Mouse (Mus musculus): ENCODE measurements around the gene Slc36a4.
A peak's percentile ranks its signal among the peaks of the same experiment; 100 is the strongest.

Slc36a4 gene

DNA sequence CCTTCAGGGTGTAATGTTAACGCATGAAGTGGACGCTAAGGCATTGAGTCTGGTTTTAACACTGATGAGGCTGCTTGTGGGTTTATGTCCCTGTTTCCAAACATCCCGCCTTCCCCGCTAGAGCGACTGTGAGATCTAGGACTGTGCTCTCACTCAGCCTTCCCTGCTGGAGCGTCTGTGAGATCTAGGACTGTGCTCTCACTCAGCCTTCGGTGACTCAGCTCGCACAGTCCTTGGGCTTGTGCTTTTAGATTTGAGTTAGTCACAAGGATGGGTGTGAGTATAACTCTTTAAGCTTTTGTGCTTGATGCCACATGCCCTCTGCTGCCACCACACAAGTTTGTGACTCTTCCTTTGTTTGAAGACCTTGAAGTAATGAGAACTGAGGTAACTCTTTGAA is 17.6 kb downstream of the Slc36a4 start:
- no peak for DNase-seq

DNA sequence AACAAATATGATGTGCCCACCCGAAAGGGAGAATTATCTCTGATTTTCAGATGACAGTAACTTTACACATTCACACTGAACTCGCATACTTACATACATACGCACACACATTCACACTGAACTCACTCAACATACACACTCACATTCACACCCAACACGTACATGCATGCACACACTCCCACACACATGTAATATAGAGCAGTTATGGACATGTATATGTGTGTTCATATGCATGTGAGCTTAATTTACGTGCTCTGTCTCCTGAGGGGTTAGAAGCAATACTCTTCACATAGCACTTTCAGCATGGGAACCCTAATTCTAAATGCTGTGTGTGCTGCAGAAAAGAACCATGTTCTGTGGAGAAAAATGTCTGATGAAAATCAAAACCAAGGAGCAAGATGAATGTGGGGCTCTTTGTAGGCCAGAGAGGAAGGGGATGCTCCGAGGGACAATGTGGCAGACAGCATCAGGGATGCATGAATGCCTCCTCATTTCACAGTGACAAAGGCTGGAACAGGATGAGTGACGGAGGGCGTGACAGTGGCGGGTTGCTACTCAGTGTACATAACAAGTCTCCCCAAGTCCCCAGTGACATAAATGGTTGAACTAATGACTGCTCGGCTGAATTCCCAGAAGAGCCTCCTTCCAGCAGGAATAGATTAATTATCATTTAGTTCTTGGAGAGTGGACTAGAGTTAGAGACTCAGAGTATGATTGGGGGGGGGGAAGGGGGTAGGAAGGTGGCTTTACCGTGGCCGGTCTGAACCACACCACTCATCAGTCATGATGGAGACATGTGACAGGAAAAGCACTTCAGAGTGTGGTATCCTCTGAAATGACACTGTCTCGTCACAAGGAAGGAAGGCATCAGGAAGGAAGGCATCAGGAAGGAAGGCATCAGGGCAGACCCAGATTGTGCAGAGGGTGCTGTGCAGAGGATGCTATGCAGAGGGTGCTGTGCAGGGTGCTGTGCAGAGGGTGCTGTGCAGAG is 22.5 kb downstream of the Slc36a4 start:
- DNase-seq: peak in 1 of 2 experiments; percentile 16

DNA sequence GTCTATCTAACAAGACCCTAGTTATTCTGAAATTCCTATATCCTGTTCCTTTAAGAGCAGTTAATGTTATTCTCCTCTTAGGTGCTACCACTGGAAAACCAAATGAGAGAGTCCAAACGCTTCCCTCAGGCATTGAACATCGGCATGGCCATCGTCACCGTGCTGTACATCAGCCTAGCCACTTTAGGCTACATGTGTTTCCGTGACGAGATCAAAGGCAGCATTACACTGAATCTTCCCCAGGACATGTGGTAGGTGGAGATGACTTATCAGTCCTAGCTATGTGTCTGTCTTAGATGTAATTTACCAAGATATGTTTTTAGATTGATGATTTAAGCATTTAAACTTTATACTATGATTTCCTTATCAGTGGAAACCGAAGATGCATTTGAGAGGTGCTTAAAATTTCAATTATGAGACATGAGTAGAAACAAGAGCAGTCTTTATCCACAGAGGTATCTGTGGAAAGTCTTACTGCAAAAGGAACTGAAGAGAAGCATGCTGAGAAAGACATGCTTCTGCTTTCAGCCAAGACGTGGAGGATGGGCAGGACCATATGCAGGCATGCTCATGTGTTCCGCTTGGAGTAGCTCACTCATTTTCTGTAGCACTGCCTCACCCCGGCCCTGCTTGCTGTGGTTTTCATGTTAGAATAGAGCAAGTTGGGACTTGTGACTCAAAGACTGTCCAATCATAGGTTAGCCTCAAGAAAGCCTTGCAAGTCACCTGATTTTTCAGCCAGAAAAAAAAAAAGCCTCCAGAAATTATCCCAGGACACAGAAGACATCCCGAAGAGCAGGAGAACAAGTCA is 24.7 kb downstream of the Slc36a4 start:
- DNase-seq: no peak

DNA sequence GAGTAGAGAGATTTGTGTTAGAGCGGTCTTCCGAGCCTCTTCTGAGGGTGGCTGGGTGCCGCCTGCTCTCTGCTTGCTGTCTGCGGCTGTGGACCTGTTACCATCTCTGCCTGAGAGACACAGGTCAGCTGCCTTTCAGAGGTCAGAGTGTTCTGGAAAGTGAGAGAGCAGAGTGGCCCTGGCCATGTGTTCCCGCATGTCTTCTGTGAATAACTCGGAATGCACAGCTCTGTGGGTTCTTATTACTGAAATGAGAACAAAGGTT is 25.3 kb downstream of the Slc36a4 start:
- no peak for DNase-seq

DNA sequence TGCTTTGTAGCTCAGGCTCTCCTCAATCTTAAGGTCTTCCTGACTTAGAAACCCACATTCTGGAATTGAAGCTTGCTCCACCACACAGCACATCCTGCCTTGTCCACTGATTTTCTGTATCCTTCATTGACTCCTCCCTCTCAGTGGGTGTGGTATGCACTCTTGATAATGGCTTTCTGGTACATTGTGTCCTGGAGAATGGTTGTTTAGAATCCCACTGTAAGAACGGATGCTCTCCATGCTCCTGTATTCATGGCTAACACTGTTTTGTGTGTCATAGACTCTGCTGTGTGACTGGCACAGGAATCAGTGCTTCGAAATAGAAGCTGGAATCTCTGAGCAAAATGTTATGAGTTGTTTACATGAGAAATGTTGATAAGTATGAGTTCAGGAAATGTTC is 28.0 kb downstream of the Slc36a4 start:
- DNase-seq: peak in 1 of 2 experiments; percentile 44

DNA sequence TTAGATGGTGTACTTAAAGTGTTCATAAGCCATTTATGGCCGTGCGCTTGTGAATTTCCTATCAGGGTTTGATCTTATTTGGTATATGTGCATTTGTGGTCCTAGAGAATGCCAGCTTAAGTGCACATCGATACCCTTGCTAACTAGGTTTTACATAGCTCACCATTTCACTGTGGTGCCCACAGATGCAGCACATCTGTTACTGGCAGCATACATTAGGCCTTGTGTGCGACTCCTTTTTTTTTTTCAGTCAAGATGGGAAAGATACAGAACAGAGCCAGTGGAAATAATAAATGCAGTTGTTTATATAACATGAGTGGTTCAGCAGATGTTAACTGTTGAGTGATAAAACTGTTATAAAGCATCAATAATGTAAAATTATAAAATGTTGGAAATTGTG is 31.9 kb downstream of the Slc36a4 start:
- DNase-seq: no peak

DNA sequence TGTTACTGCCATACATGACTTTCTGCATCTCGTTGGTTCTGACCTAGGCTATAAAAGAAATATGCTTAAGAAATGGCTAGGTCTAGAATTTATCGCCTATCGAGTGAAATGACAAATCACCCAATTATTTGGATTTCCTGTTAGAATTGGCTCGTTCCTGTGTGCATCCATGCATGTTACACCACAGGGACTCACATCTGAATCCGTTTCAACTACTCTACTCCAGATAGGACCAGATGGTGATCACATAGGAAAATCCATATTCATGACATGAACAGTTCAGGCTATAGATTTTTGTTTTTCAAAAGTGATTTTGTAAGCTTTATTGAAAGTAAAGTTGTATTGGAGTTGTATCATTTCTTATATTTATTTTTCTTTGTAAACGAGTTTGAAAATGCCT is 32.4 kb downstream of the Slc36a4 start:
- DNase-seq: no peak

DNA sequence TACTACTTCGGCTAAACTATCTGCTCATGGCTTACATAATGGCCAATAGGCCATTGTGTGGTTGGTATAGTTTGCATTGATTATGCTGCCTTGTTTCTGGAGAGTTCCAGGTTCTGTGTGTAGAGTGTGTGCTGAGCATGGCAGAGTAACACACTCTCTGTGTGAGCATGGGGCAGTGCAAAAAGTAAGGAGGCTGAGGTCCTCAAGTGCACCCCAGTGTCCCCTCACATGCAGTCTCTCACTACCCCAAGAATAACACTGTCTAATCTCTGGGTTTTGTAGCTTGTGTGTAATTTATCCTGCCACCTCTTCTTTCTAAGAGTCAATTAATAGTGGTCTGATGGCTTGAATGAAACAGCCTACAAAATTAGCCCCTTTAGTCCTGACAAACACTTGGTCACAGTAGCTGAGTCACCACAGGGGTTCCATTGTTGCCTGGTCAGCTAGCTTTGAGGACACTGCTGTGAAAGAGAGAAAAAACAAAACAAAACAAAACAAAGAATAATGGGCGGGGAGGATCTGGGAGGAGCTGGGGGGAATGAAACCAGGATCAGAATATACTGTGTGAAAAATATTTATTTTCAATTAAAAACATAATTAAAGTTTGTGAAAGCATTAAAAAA is 36.6 kb downstream of the Slc36a4 start:
- no peak for DNase-seq

DNA sequence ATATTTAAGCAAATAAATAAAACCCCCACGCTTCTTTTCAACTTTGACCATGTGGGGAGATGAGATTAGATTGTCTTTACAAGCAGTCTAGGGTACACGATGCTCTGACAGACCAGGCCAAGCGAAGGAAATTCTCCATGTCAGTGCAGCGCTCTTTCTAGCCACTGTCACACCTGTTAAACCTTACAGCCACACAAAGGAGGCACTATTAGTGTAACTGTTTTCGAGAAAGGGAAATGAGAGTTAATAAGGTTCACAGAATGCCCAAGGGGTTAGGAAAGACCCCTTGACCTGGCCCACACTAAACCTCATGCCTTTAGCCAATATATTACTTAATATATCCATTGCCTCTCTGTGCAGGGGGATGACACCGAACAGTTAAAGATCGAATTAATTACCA is 37.1 kb downstream of the Slc36a4 start:
- DNase-seq: no peak

DNA sequence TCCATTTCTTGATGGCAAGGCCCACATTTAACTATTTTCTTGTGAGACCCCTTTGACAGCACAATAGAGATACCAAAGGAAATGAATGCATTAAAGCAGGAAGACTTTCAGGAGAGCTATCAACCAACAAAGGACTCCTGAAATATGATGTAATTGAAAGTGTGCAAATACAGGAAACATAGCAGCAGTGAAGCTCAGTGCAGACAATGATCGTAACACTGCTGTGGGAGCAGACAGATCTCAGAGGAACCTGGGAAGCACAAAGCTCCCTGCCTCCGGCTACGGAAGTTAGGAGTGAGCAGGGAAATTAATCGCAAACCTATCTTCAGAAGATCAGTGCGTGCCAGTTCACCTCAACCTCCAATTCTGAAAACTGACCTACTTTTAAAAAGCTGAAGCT is 38.8 kb downstream of the Slc36a4 start:
- DNase-seq: no peak

DNA sequence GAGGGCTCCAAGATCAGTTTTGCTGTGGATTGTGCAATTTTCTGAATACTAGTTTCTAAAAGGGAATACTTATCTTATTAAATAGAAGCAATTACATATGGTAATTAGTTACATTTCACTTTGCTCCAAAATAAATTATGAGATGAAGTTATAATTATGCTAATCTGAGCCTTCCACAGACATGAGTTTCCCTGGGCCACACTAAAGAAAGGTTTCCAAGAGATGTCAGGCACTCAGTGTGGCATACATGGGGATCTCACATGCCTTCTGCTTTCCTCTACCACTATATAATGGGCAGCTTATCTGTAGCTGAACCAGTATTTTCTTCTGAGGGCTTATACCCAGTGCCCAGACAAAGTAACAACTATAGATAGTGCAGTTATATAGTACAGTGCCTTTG is 49.8 kb downstream of the Slc36a4 start:
- no peak for DNase-seq

DNA sequence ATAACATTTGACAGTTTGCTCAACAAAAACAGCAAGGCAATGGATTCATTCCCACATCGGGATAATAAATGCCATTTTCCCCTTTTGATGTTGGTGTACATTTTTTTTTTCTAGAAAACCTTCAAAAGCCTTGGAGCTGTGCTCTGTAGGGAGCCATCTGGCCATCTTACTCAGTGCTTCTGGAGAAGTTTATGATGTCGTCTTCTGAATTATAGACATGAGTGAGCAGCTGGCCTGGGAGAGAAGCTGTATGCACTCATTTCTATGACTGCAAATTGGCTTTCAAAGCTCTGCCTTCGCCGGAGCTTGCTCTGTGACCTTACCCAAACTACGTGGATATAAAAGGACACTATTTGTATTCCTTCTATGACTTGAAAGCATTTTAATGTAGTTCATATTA is 56.8 kb downstream of the Slc36a4 start:
- no peak for DNase-seq

DNA sequence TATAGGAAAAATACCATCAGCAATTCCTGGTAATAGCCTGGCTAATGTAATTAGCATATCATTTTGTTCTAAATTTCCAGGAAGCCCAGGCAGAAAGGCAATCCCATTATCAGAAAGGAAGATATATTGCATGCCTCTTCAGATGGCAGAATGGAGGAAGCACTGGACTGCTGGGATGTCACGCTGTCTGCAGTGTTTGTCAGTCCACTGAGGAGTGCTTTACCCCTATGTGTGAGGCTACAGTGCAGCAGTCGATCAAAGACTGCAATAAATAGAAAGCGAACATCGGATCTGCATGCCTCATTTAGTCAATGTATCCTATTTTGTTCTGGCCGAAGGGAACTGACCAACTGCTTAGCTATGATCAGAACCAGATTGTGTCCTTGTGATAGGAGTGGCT is 57.3 kb downstream of the Slc36a4 start:
- DNase-seq: no peak

DNA sequence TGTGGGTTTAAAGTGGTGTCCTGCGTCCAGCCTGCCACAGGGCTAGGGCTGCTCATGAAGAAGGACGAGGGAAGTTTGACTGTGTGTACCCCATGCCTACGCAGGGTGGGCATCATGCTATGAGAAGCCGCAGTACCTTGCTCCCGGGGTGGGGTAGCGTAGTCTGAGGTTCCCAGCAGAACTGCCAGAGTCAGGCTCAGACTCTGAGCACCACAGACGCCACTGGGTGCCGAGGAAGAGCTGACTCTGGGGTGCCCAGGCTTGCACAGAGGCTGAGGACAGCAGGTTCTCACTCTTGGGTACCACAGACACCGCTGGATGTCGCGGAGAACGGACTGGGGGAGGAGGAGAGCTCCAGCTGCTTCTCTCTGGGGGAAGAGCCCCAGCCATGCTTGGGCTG is 63.2 kb downstream of the Slc36a4 start:
- DNase-seq: no peak

DNA sequence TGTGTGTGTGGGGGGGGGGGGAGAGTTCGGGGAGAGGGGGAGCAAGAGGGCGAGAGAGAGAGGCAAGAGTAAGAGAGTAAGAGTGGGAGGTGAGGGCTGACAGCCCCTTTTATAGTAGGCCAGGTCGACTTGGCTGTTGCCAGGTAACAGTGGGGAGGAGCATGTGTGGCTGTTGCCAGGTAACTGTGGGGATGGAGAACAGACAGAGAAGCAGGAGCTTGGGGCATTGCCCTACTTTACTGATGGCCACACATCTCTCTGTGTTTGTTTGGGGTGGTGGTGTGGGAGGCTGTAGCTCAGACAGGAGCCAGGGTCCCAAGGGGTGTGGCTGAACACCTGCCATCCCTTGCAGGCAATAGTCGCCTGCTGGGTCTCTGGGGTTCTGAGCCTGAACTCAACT is 63.9 kb downstream of the Slc36a4 start:
- no peak for DNase-seq

DNA sequence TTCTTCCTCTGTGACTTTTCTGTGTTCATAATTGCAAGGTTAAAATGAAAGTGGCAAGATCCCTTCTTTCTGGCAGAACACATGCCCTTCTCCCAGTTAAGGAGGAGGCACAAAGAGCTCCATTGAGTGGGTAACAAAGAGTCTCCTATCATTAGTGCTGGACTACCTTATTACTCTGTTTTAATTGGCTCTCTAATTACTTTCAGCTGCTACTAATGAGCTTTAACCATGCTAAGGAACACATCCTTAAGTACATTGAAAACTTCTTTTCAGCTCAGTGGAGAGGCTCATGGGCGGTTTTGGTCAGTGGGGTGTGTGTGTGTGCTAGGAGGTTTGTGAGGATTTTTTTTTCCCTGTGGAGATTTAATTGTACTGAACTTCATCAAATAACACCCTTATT is 65.4 kb downstream of the Slc36a4 start:
- DNase-seq: no peak

DNA sequence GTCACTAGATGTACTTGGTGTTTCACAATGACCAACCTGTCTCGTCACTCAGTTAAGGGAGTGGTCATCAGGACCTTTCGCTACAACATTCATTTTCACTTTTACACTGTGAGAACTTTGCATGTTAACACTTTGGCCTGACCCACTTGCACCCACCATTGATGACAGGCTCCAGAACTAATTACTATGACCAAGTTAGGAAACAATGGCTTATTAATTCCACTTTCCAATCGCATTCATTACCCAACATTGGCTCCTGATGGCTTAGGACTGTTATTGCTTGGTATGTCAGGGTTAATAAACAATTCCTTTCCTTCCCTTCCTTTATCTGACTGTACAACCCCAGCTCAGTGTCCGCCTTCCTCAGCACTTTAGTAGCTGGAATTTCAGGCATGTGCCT is 72.4 kb downstream of the Slc36a4 start:
- no peak for DNase-seq

DNA sequence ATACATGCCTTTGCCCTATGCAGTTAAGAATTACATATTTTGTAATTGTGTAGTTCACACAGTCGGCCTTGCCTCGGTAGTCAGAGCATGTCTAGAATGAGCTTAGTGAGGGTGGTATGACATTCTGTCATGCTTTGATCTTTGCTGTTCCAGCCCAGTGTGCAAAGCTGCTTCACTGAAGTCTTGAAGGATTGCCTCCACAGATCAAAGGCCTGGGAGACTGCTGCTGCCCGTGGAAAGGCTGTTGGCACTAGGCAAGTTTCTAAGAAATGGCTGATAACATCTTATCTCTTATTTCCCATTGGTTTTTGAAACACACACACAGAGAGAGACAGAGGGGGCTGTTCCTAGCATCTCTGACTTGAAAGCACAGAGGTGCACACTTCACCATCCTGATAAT is 76.7 kb downstream of the Slc36a4 start:
- DNase-seq: no peak

DNA sequence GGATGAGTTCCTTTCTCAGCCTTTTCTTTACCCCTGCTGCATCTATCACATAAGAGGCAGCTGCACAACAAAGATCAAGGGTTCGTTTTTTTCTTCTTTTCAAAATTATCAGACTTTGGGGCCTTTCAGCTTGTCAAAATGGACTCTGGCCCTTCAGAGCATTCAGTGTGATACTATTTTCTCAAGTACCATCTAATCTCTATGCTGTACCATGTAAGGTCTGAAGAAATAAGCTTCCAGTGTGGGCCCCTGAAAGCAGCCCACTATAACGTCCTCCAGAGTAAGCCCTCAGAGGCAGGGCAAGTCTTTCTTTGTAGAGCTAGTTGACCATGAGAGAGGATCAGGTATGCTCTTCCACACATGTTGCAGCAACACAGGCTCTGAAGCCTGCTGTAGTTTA is 77.1 kb downstream of the Slc36a4 start:
- DNase-seq: no peak

DNA sequence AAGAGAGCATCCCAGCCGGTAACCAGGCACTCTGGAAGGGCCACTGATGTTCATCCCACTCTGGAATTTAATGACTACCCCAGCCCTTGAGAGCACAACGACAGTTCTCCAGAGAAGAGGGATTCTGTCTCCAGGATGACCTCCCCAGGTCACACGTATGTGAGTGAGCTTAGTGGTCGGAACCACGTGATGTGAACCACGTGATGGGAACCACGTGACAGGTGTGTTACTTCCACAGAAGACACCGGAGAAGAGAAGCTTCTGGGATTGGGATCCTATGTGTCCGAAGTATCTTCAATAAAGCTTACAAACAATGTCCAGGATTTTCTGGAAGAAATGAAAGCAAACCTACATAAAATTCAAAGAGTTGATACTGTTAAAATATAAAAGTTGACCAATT is 82.5 kb downstream of the Slc36a4 start:
- DNase-seq: no peak

All from lung, adult 18-20 months (tissue).